13 mouse cellular contexts compared by ENCODE assay signal in the genomic region with DNA sequence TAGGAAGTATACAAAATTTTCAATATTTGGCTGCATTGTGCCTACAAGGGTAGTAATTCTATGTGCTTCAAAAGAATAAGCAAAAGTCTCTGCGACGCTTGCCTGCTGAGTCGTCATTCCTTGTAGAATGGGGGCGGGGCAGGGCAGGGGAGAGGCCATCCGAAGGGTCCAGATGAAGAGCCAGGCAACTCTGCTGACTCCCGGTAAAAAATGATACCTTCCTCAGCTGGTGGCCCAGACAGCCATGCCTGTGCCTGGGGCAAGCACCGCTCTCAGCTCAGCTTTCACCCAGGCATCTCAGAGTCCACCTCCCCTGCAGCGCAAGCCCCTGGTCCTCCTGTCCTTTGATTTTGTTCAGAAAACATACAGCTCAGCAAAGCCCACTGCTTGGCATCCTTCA.
DNase-seq lines count a peak whose midpoint lies in the region; ATAC-seq lines count a peak whose summit lies in the region.
"Had no signal": no experiment of that assay in that cellular context is flagged by ENCODE, and none has a peak within 500 bp of the region (broad histone marks: within the 10 kb centered on the region; RNA-seq: fewer than 3 reads in every experiment).

No protein-coding gene starts in this region.

- H3K4me3 ChIP-seq in intestine, embryonic 14.5 days (ENCODE audit: low read depth, low read length), result no peak overlapping the region
- no peak overlapping the region for H3K4me3 ChIP-seq in intestine, embryonic 16.5 days (ENCODE audit: low read length)
- no peak overlapping the region for H3K4me3 ChIP-seq in hindbrain, embryonic 10.5 days
- no peak overlapping the region for H3K4me3 ChIP-seq in limb, embryonic 12.5 days (replicated peaks)
- H3K4me3 ChIP-seq: erythroblast, embryonic 14.5 days had no signal

- H3K9me3 ChIP-seq in intestine, embryonic 14.5 days (ENCODE audit: control insufficient read depth, low read length), result no peaks in the 10 kb centered on the region
- no peaks in the 10 kb centered on the region for H3K9me3 ChIP-seq in intestine, embryonic 16.5 days (ENCODE audit: control insufficient read depth, low read length)
- no peaks in the 10 kb centered on the region for H3K9me3 ChIP-seq in hindbrain, embryonic 10.5 days
- no peaks in the 10 kb centered on the region for H3K9me3 ChIP-seq in limb, embryonic 12.5 days

- no peak overlapping the region for H3K9ac ChIP-seq in intestine, embryonic 14.5 days (ENCODE audit: low read length)
- H3K9ac ChIP-seq in intestine, embryonic 16.5 days (ENCODE audit: low read depth, low read length), result no peak overlapping the region
- H3K9ac ChIP-seq in limb, embryonic 12.5 days (replicated peaks), result no peak overlapping the region
- H3K9ac ChIP-seq: liver, embryonic 14.5 days had no signal

- no peaks in the 10 kb centered on the region for H3K27me3 ChIP-seq in intestine, embryonic 14.5 days (replicated peaks; ENCODE audit: control insufficient read depth, insufficient read depth, low read length)
- H3K27me3 ChIP-seq in intestine, embryonic 16.5 days (replicated peaks; ENCODE audit: control insufficient read depth, insufficient read depth, low read length), result no peaks in the 10 kb centered on the region
- no peaks in the 10 kb centered on the region for H3K27me3 ChIP-seq in hindbrain, embryonic 10.5 days (ENCODE audit: insufficient read depth, poor library complexity, severe bottlenecking)
- no peaks in the 10 kb centered on the region for H3K27me3 ChIP-seq in limb, embryonic 12.5 days

- 0 out of 2 replicates have a peak, but pooled peaks cover 3% of the 10 kb centered on the region for H3K4me1 ChIP-seq in intestine, embryonic 14.5 days (replicated peaks; ENCODE audit: control insufficient read depth, insufficient read depth, low read length)
- H3K4me1 ChIP-seq in intestine, embryonic 16.5 days (ENCODE audit: control insufficient read depth, insufficient read depth, low read length), result no peaks in the 10 kb centered on the region
- peaks cover 17% of the 10 kb centered on the region for H3K4me1 ChIP-seq in hindbrain, embryonic 10.5 days (replicated peaks)
- peaks cover 24% of the 10 kb centered on the region for H3K4me1 ChIP-seq in limb, embryonic 12.5 days (replicated peaks)

- H3K27ac ChIP-seq in intestine, embryonic 14.5 days (ENCODE audit: low read depth), result no peak overlapping the region
- H3K27ac ChIP-seq in intestine, embryonic 16.5 days (ENCODE audit: low read length), result no peak overlapping the region
- H3K27ac ChIP-seq in hindbrain, embryonic 10.5 days, result no peak overlapping the region
- no peak overlapping the region for H3K27ac ChIP-seq in limb, embryonic 12.5 days
- H3K27ac ChIP-seq: liver, embryonic 14.5 days had no signal

- DNase-seq in intestine, embryonic 14.5 days (ENCODE audit: low spot score), result no peak
- DNase-seq in embryo, embryonic 9.5 days (ENCODE audit: extremely low spot score), result peak; percentile 42
- DNase-seq in hindbrain, embryonic 10.5 days (ENCODE audit: low spot score), result peak; percentile 40
- no peak for DNase-seq in spleen, adult 12 weeks (ENCODE audit: low spot score)
- DNase-seq in testis, postnatal 14 days (ENCODE audit: low spot score), result no peak
- DNase-seq in layer of hippocampus, postnatal 10 days (ENCODE audit: low spot score in 2 of 2), result no peak
- DNase-seq: heart, postnatal 14 days; right cerebral cortex, adult 18-20 months; thymus, adult 2 months had no signal

- H3K36me3 ChIP-seq in intestine, embryonic 14.5 days (ENCODE audit: control insufficient read depth, insufficient read depth, low read length), result no peaks in the 10 kb centered on the region
- H3K36me3 ChIP-seq in intestine, embryonic 16.5 days (ENCODE audit: control insufficient read depth, insufficient read depth, low read length), result no peaks in the 10 kb centered on the region
- no peaks in the 10 kb centered on the region for H3K36me3 ChIP-seq in hindbrain, embryonic 10.5 days
- no peaks in the 10 kb centered on the region for H3K36me3 ChIP-seq in limb, embryonic 12.5 days

- 30% methylated on average over 8 of the region's 8 CpGs for WGBS in intestine, embryonic 14.5 days
- WGBS in intestine, embryonic 16.5 days, result 38% methylated on average over 8 of the region's 8 CpGs
- WGBS in hindbrain, embryonic 10.5 days, result 34% methylated on average over 8 of the region's 8 CpGs
- 37% methylated on average over 8 of the region's 8 CpGs for WGBS in limb, embryonic 12.5 days

- no peak for ATAC-seq in intestine, embryonic 14.5 days (replicated peaks; ENCODE audit: low FRiP score, low TSS enrichment, low read depth)
- ATAC-seq in intestine, embryonic 16.5 days, result no peak
- peak; percentile 47; the same call in 1 of the 2 replicates for ATAC-seq in limb, embryonic 12.5 days (ENCODE audit: insufficient number of reproducible peaks, insufficient read depth, low FRiP score, low TSS enrichment, low read depth)

- H3K4me2 ChIP-seq in intestine, embryonic 14.5 days (ENCODE audit: low read length), result peak overlapping the region; percentile 11; the same call in 1 of the 2 replicates
- H3K4me2 ChIP-seq in intestine, embryonic 16.5 days (ENCODE audit: low read depth, low read length), result no peak overlapping the region
- H3K4me2 ChIP-seq in limb, embryonic 12.5 days, result no peak overlapping the region

Comparison
In these comparisons a context has a peak if more than half of its experiments do, and no peak if none do; other contexts are left out.
1. DNase-seq: peak in embryo, embryonic 9.5 days (single experiment) and hindbrain, embryonic 10.5 days (single experiment); none in intestine, embryonic 14.5 days (single experiment), spleen, adult 12 weeks (single experiment), testis, postnatal 14 days (single experiment) and layer of hippocampus, postnatal 10 days (0 of 2).